Mouse (Mus musculus): ENCODE measurements at regions not wholly inside any gene's neighbourhood (a gene's known extent, or its start where the extent isn't known, plus 50 kb on each side); places are given as distances from the start of the nearest gene placed in this dataset.

GRCm38 (mm10) chr16:73835715-73836440, 575.7 kb downstream of the Robo2 start:
- Histone ChIP-seq H3K4me3 (ENCODE audit: insufficient read depth, low read length) (no peak overlapping the region), H3K4me1 (ENCODE audit: control insufficient read depth, insufficient read depth, low read length) (no peaks in the 10 kb centered on the region), H3K27ac (ENCODE audit: insufficient read depth, low read length) (no peak overlapping the region)
- TF ChIP-seq CTCF (IDR thresholded peaks at IDR 0.05; ENCODE audit: borderline replicate concordance, insufficient read depth, low read length) (no peak), POLR2A (IDR thresholded peaks at IDR 0.05; ENCODE audit: low read depth, low read length) (no peak)

GRCm38 (mm10) chr16:73821387-73822338, 590.0 kb downstream of the Robo2 start:
- no peaks in the 10 kb centered on the region for H3K4me1 ChIP-seq (ENCODE audit: control insufficient read depth, insufficient read depth, low read length)
- no peak overlapping the region for H3K4me3 ChIP-seq (ENCODE audit: insufficient read depth, low read length)
- no peak overlapping the region for H3K27ac ChIP-seq (ENCODE audit: insufficient read depth, low read length)
- TF ChIP-seq POLR2A (IDR thresholded peaks at IDR 0.05; ENCODE audit: low read depth, low read length): no peak

- no peak overlapping the region for H3K27ac ChIP-seq (ENCODE audit: insufficient read depth, low read length)
- H3K4me1 ChIP-seq (ENCODE audit: control insufficient read depth, insufficient read depth, low read length): no peaks in the 10 kb centered on the region
- TF ChIP-seq CTCF (IDR thresholded peaks at IDR 0.05; ENCODE audit: borderline replicate concordance, insufficient read depth, low read length): no peak
- no peak for TF ChIP-seq POLR2A (IDR thresholded peaks at IDR 0.05; ENCODE audit: low read depth, low read length)
- H3K4me3 ChIP-seq (ENCODE audit: insufficient read depth, low read length): no peak overlapping the region
These were observed 607.1 kb downstream of the Robo2 start for GRCm38 (mm10) chr16:73804572-73804971.

- H3K27ac ChIP-seq (ENCODE audit: insufficient read depth, low read length): no peak overlapping the region
- no peak overlapping the region for H3K4me3 ChIP-seq (ENCODE audit: insufficient read depth, low read length)
- no peak for TF ChIP-seq CTCF (IDR thresholded peaks at IDR 0.05; ENCODE audit: borderline replicate concordance, insufficient read depth, low read length)
- TF ChIP-seq POLR2A (IDR thresholded peaks at IDR 0.05; ENCODE audit: low read depth, low read length): no peak
- H3K4me1 ChIP-seq (ENCODE audit: control insufficient read depth, insufficient read depth, low read length): no peaks in the 10 kb centered on the region
These were observed 615.0 kb downstream of the Robo2 start for GRCm38 (mm10) chr16:73796528-73797171.

GRCm38 (mm10) chr16:73785074-73785438, 626.6 kb downstream of the Robo2 start:
- no peak overlapping the region for H3K4me3 ChIP-seq (ENCODE audit: insufficient read depth, low read length)
- TF ChIP-seq POLR2A (IDR thresholded peaks at IDR 0.05; ENCODE audit: low read depth, low read length) (no peak), CTCF (IDR thresholded peaks at IDR 0.05; ENCODE audit: borderline replicate concordance, insufficient read depth, low read length) (no peak)
- no peak overlapping the region; the same call in 1 of the 2 replicates for H3K27ac ChIP-seq (ENCODE audit: insufficient read depth, low read length)
- no peaks in the 10 kb centered on the region; the same call in 1 of the 2 replicates for H3K4me1 ChIP-seq (ENCODE audit: control insufficient read depth, insufficient read depth, low read length)

GRCm38 (mm10) chr16:73784296-73785073, 627.1 kb downstream of the Robo2 start:
- TF ChIP-seq POLR2A (IDR thresholded peaks at IDR 0.05; ENCODE audit: low read depth, low read length) (no peak), CTCF (IDR thresholded peaks at IDR 0.05; ENCODE audit: borderline replicate concordance, insufficient read depth, low read length) (no peak)
- Histone ChIP-seq H3K27ac (ENCODE audit: insufficient read depth, low read length) (peak overlapping the region; percentile 61; the same call in 1 of the 2 replicates), H3K4me1 (ENCODE audit: control insufficient read depth, insufficient read depth, low read length) (no peaks in the 10 kb centered on the region; the same call in 1 of the 2 replicates), H3K4me3 (ENCODE audit: insufficient read depth, low read length) (no peak overlapping the region)

GRCm38 (mm10) chr16:73772454-73772853, 639.2 kb downstream of the Robo2 start:
- H3K4me1 ChIP-seq (ENCODE audit: control insufficient read depth, insufficient read depth, low read length): no peaks in the 10 kb centered on the region
- no peak for TF ChIP-seq POLR2A (IDR thresholded peaks at IDR 0.05; ENCODE audit: low read depth, low read length)
- TF ChIP-seq CTCF (IDR thresholded peaks at IDR 0.05; ENCODE audit: borderline replicate concordance, insufficient read depth, low read length): no peak
- no peak overlapping the region for H3K27ac ChIP-seq (ENCODE audit: insufficient read depth, low read length)
- H3K4me3 ChIP-seq (ENCODE audit: insufficient read depth, low read length): no peak overlapping the region

- Histone ChIP-seq H3K27ac (ENCODE audit: insufficient read depth, low read length) (no peak overlapping the region), H3K4me3 (ENCODE audit: insufficient read depth, low read length) (no peak overlapping the region), H3K4me1 (ENCODE audit: control insufficient read depth, insufficient read depth, low read length) (no peaks in the 10 kb centered on the region)
- TF ChIP-seq POLR2A (IDR thresholded peaks at IDR 0.05; ENCODE audit: low read depth, low read length): no peak
- TF ChIP-seq CTCF (IDR thresholded peaks at IDR 0.05; ENCODE audit: borderline replicate concordance, insufficient read depth, low read length): no peak
These were observed 641.2 kb downstream of the Robo2 start for GRCm38 (mm10) chr16:73770440-73770856.

GRCm38 (mm10) chr16:73769729-73770128, 641.9 kb downstream of the Robo2 start:
- Histone ChIP-seq H3K4me1 (ENCODE audit: control insufficient read depth, insufficient read depth, low read length) (no peaks in the 10 kb centered on the region), H3K4me3 (ENCODE audit: insufficient read depth, low read length) (no peak overlapping the region), H3K27ac (ENCODE audit: insufficient read depth, low read length) (no peak overlapping the region)
- TF ChIP-seq POLR2A (IDR thresholded peaks at IDR 0.05; ENCODE audit: low read depth, low read length) (no peak), CTCF (IDR thresholded peaks at IDR 0.05; ENCODE audit: borderline replicate concordance, insufficient read depth, low read length) (no peak)

Data from embryonic fibroblast, embryonic 13.5 days (primary cell).